ENCODE assay signal across 15 mouse cellular contexts in genomic region chr7:100915204-100915603, GRCm38 (mm10). TPM values are rescaled to one million over a fixed set of nuclear protein-coding genes. Genes with fewer than 3 reads are reported as not detected.
DNase-seq lines count a peak whose midpoint lies in the region; ATAC-seq and TF ChIP-seq lines count a peak whose summit lies in the region.
"Had no signal": no experiment of that assay in that cellular context is flagged by ENCODE, and none has a peak within 500 bp of the region (broad histone marks: within the 10 kb centered on the region; RNA-seq: fewer than 3 reads in every experiment).

No protein-coding gene starts in this region.

- no peak overlapping the region for H3K4me2 ChIP-seq in heart, embryonic 13.5 days
- H3K4me2 ChIP-seq in midbrain, postnatal 0 days (ENCODE audit: low read depth, low read length, poor library complexity, severe bottlenecking), result no peak overlapping the region
- H3K4me2 ChIP-seq in midbrain, embryonic 13.5 days (replicated peaks), result no peak overlapping the region
- no peak overlapping the region for H3K4me2 ChIP-seq in limb, embryonic 12.5 days
- H3K4me2 ChIP-seq: liver, embryonic 12.5 days had no signal

- H3K27ac ChIP-seq in heart, embryonic 13.5 days (replicated peaks), result peak overlapping the region; percentile 84; the same call in 1 of the 2 replicates
- no peak overlapping the region for H3K27ac ChIP-seq in midbrain, postnatal 0 days (ENCODE audit: low read depth, low read length)
- no peak overlapping the region for H3K27ac ChIP-seq in midbrain, embryonic 13.5 days
- peak overlapping the region; percentile 57; the same call in 1 of the 2 replicates for H3K27ac ChIP-seq in limb, embryonic 12.5 days
- H3K27ac ChIP-seq in kidney, adult 2 months (ENCODE audit: insufficient read depth, low read depth, low read length), result no peak overlapping the region
- H3K27ac ChIP-seq: liver, embryonic 12.5 days; midbrain, embryonic 10.5 days had no signal

- peaks cover 99% of the 10 kb centered on the region for H3K4me1 ChIP-seq in heart, embryonic 13.5 days
- H3K4me1 ChIP-seq in midbrain, postnatal 0 days (ENCODE audit: insufficient read depth, low read length), result no peaks in the 10 kb centered on the region
- peaks cover 42% of the 10 kb centered on the region for H3K4me1 ChIP-seq in midbrain, embryonic 13.5 days (replicated peaks)
- peaks cover 76% of the 10 kb centered on the region for H3K4me1 ChIP-seq in limb, embryonic 12.5 days (replicated peaks)
- peaks cover 33% of the 10 kb centered on the region for H3K4me1 ChIP-seq in kidney, adult 2 months (ENCODE audit: control insufficient read depth, insufficient read depth, low read length)

- TF ChIP-seq CTCF in midbrain, postnatal 0 days (IDR thresholded peaks at IDR 0.05), result no peak
- no peak for TF ChIP-seq CTCF in kidney, adult 2 months (conservative IDR thresholded peaks at IDR 0.05; ENCODE audit: insufficient read depth, insufficient read length, low read depth, low read length)

- H3K27me3 ChIP-seq in heart, embryonic 13.5 days (replicated peaks), result no peaks in the 10 kb centered on the region
- no peaks in the 10 kb centered on the region for H3K27me3 ChIP-seq in midbrain, postnatal 0 days (ENCODE audit: insufficient read depth, low read length)
- H3K27me3 ChIP-seq in midbrain, embryonic 13.5 days, result no peaks in the 10 kb centered on the region
- no peaks in the 10 kb centered on the region for H3K27me3 ChIP-seq in limb, embryonic 12.5 days
- no peaks in the 10 kb centered on the region for H3K27me3 ChIP-seq in kidney, adult 2 months (replicated peaks; ENCODE audit: control insufficient read depth, insufficient read depth, low read length)
- H3K27me3 ChIP-seq: liver, embryonic 12.5 days had no signal

- WGBS in heart, embryonic 13.5 days, result 64% methylated on average over 5 of the region's 5 CpGs
- 62% methylated on average over 5 of the region's 5 CpGs for WGBS in midbrain, postnatal 0 days
- WGBS in midbrain, embryonic 13.5 days, result 79% methylated on average over 5 of the region's 5 CpGs
- WGBS in limb, embryonic 12.5 days, result 60% methylated on average over 5 of the region's 5 CpGs
- WGBS in kidney, adult 2 months, result 77% methylated on average over 5 of the region's 5 CpGs

- H3K9me3 ChIP-seq in heart, embryonic 13.5 days, result no peaks in the 10 kb centered on the region
- H3K9me3 ChIP-seq in midbrain, postnatal 0 days (ENCODE audit: low read length), result no peaks in the 10 kb centered on the region
- no peaks in the 10 kb centered on the region for H3K9me3 ChIP-seq in midbrain, embryonic 13.5 days
- H3K9me3 ChIP-seq in limb, embryonic 12.5 days, result no peaks in the 10 kb centered on the region
- H3K9me3 ChIP-seq: liver, embryonic 12.5 days; midbrain, embryonic 10.5 days had no signal

- H3K9ac ChIP-seq in heart, embryonic 13.5 days, result peak overlapping the region; percentile 48
- H3K9ac ChIP-seq in midbrain, postnatal 0 days (replicated peaks; ENCODE audit: low read length, poor library complexity, severe bottlenecking), result no peak overlapping the region
- H3K9ac ChIP-seq in midbrain, embryonic 13.5 days (replicated peaks), result no peak overlapping the region
- H3K9ac ChIP-seq in limb, embryonic 12.5 days (replicated peaks), result no peak overlapping the region
- H3K9ac ChIP-seq: liver, embryonic 12.5 days had no signal

- peaks cover 17% of the 10 kb centered on the region for H3K36me3 ChIP-seq in heart, embryonic 13.5 days
- no peaks in the 10 kb centered on the region for H3K36me3 ChIP-seq in midbrain, postnatal 0 days (ENCODE audit: insufficient read depth, low read length)
- H3K36me3 ChIP-seq in midbrain, embryonic 13.5 days, result no peaks in the 10 kb centered on the region
- peaks cover 64% of the 10 kb centered on the region for H3K36me3 ChIP-seq in limb, embryonic 12.5 days
- no peaks in the 10 kb centered on the region for H3K36me3 ChIP-seq in kidney, adult 2 months (ENCODE audit: control insufficient read depth, insufficient read depth, low read length)

- ATAC-seq in heart, embryonic 13.5 days (ENCODE audit: extremely low read depth, insufficient number of reproducible peaks, low FRiP score, low TSS enrichment), result no peak
- no peak for ATAC-seq in midbrain, postnatal 0 days (ENCODE audit: low FRiP score)
- no peak for ATAC-seq in midbrain, embryonic 13.5 days
- no peak for ATAC-seq in limb, embryonic 12.5 days (ENCODE audit: insufficient number of reproducible peaks, insufficient read depth, low FRiP score, low TSS enrichment, low read depth)
- ATAC-seq in megakaryocyte, adult 5-6 weeks (ENCODE audit: poor library complexity, severe bottlenecking), result no peak
- ATAC-seq: liver, embryonic 12.5 days; lung, postnatal 0 days had no signal

- no peak for TF ChIP-seq POLR2A in kidney, adult 2 months (IDR thresholded peaks at IDR 0.05; ENCODE audit: low read depth, low read length)

- DNase-seq in heart, adult 9 months (ENCODE audit: low spot score in 2 of 2), result no peak
- DNase-seq in midbrain, postnatal 0 days (ENCODE audit: low spot score), result peak; percentile 54
- no peak for DNase-seq in kidney, adult 2 months
- DNase-seq: cerebellum, adult 11 months; kidney, adult 8-10 months; thymus, adult 2 months had no signal

- H3K4me3 ChIP-seq in heart, embryonic 13.5 days, result no peak overlapping the region
- no peak overlapping the region for H3K4me3 ChIP-seq in midbrain, postnatal 0 days (ENCODE audit: low read depth, low read length)
- H3K4me3 ChIP-seq in midbrain, embryonic 13.5 days (replicated peaks), result no peak overlapping the region
- H3K4me3 ChIP-seq in limb, embryonic 12.5 days (replicated peaks), result no peak overlapping the region
- H3K4me3 ChIP-seq in kidney, adult 2 months (ENCODE audit: insufficient read depth, low read depth, low read length), result no peak overlapping the region
- H3K4me3 ChIP-seq: erythroblast, embryonic 14.5 days; liver, embryonic 12.5 days; midbrain, embryonic 10.5 days; myocyte had no signal

RNA-seq across cellular contexts. Expression of gene Arhgef17, which starts 16.7 kb away (rescaled TPM):
- polyA plus RNA-seq in heart, embryonic 13.5 days (2015; fragmentation: Nextera tagmentation; extraction: Ambion mirVana), result 5.2 and 5.7 TPM in 2 replicates
- total RNA-seq in midbrain, postnatal 0 days (2014; rRNA removed), result 77.6 and 89.1 TPM in 2 replicates
- 16.3 and 16.7 TPM in 2 replicates for polyA plus RNA-seq in midbrain, postnatal 0 days (2015; fragmentation: Nextera tagmentation; extraction: Ambion mirVana)
- polyA plus RNA-seq in midbrain, embryonic 13.5 days (2015; fragmentation: Nextera tagmentation; extraction: Ambion mirVana), result 5.8 and 5.9 TPM in 2 replicates
- polyA plus RNA-seq in limb, embryonic 12.5 days (2016; fragmentation: Nextera tagmentation; extraction: Ambion mirVana), result 8.3 and 11.1 TPM in 2 replicates
- 0.09 and 0.21 TPM in 2 replicates for total RNA-seq in megakaryocyte, adult 5-6 weeks (2015)
- total RNA-seq in megakaryocyte, adult 5-6 weeks (2017), result 0.12 TPM in 1 of 2 replicates, not detected in the other
- 25.4 and 29.3 TPM in 2 replicates for polyA plus RNA-seq in kidney, adult 2 months (2012; rRNA removed)

RNA-seq across cellular contexts. Expression of gene Relt, which starts 52.0 kb away (rescaled TPM):
- polyA plus RNA-seq in heart, embryonic 13.5 days (2015; fragmentation: Nextera tagmentation; extraction: Ambion mirVana), result 2.9 and 3.7 TPM in 2 replicates
- 7.8 and 9.0 TPM in 2 replicates for total RNA-seq in midbrain, postnatal 0 days (2014; rRNA removed)
- polyA plus RNA-seq in midbrain, postnatal 0 days (2015; fragmentation: Nextera tagmentation; extraction: Ambion mirVana), result 5.1 and 5.3 TPM in 2 replicates
- 2.7 and 3.5 TPM in 2 replicates for polyA plus RNA-seq in midbrain, embryonic 13.5 days (2015; fragmentation: Nextera tagmentation; extraction: Ambion mirVana)
- polyA plus RNA-seq in limb, embryonic 12.5 days (2016; fragmentation: Nextera tagmentation; extraction: Ambion mirVana), result 3.5 and 5.8 TPM in 2 replicates
- total RNA-seq in megakaryocyte, adult 5-6 weeks (2015), result 23.9 and 27.2 TPM in 2 replicates
- total RNA-seq in megakaryocyte, adult 5-6 weeks (2017), result 45.0 and 58.3 TPM in 2 replicates
- polyA plus RNA-seq in kidney, adult 2 months (2012; rRNA removed), result 1.5 and 3.8 TPM in 2 replicates

RNA-seq across cellular contexts. Expression of gene P2ry6, which starts 59.2 kb away (rescaled TPM):
- polyA plus RNA-seq in heart, embryonic 13.5 days (2015; fragmentation: Nextera tagmentation; extraction: Ambion mirVana), result 4.3 and 4.6 TPM in 2 replicates
- 2.0 and 4.3 TPM in 2 replicates for total RNA-seq in midbrain, postnatal 0 days (2014; rRNA removed)
- polyA plus RNA-seq in midbrain, postnatal 0 days (2015; fragmentation: Nextera tagmentation; extraction: Ambion mirVana), result 2.7 and 3.3 TPM in 2 replicates
- 1.9 and 2.7 TPM in 2 replicates for polyA plus RNA-seq in midbrain, embryonic 13.5 days (2015; fragmentation: Nextera tagmentation; extraction: Ambion mirVana)
- polyA plus RNA-seq in limb, embryonic 12.5 days (2016; fragmentation: Nextera tagmentation; extraction: Ambion mirVana), result 2.0 and 3.0 TPM in 2 replicates
- total RNA-seq in megakaryocyte, adult 5-6 weeks (2015), result 32.8 and 34.2 TPM in 2 replicates
- total RNA-seq in megakaryocyte, adult 5-6 weeks (2017), result 12.0 and 12.9 TPM in 2 replicates
- polyA plus RNA-seq in kidney, adult 2 months (2012; rRNA removed), result 7.6 and 9.6 TPM in 2 replicates

Comparison
In these comparisons a context has a peak if more than half of its experiments do, and no peak if none do; other contexts are left out.
1. H3K27ac ChIP-seq: peak in heart, embryonic 13.5 days (single experiment) and limb, embryonic 12.5 days (single experiment); none in midbrain, postnatal 0 days (single experiment), midbrain, embryonic 13.5 days (single experiment) and kidney, adult 2 months (single experiment).